Mouse (Mus musculus): ENCODE results near the gene Dock10.

Dock10 gene

GRCm38 (mm10) chr1:80730174-80730573 lies 28.2 kb downstream of the Dock10 start:
- DNase-seq (ENCODE audit: extremely low read depth, low read depth, low spot score): no peak

GRCm38 (mm10) chr1:80728183-80728582 lies 30.1 kb downstream of the Dock10 start:
- no peak for DNase-seq (ENCODE audit: extremely low read depth, low read depth, low spot score)

- DNase-seq (ENCODE audit: extremely low read depth, low read depth, low spot score): no peak
These were observed 30.9 kb downstream of the Dock10 start for GRCm38 (mm10) chr1:80727403-80727802.

- DNase-seq (ENCODE audit: extremely low read depth, low read depth, low spot score): no peak
These were observed 35.7 kb downstream of the Dock10 start for GRCm38 (mm10) chr1:80722647-80723046.

- no peak for DNase-seq (ENCODE audit: extremely low read depth, low read depth, low spot score)
These were observed 36.3 kb downstream of the Dock10 start for GRCm38 (mm10) chr1:80722001-80722400.

- no peak for DNase-seq (ENCODE audit: extremely low read depth, low read depth, low spot score)
These were observed 37.1 kb downstream of the Dock10 start for GRCm38 (mm10) chr1:80721181-80721580.

- DNase-seq (ENCODE audit: extremely low read depth, low read depth, low spot score): no peak
These were observed 38.2 kb downstream of the Dock10 start for GRCm38 (mm10) chr1:80720146-80720545.

- no peak for DNase-seq (ENCODE audit: extremely low read depth, low read depth, low spot score)
These were observed 38.9 kb downstream of the Dock10 start for GRCm38 (mm10) chr1:80719436-80719835.

- no peak for DNase-seq (ENCODE audit: extremely low read depth, low read depth, low spot score)
These were observed 39.7 kb downstream of the Dock10 start for GRCm38 (mm10) chr1:80718666-80719065.

- no peak for DNase-seq (ENCODE audit: extremely low read depth, low read depth, low spot score)
These were observed 42.4 kb downstream of the Dock10 start for GRCm38 (mm10) chr1:80715917-80716316.

GRCm38 (mm10) chr1:80713920-80714319 lies 44.4 kb downstream of the Dock10 start:
- no peak for DNase-seq (ENCODE audit: extremely low read depth, low read depth, low spot score)

GRCm38 (mm10) chr1:80710607-80711261 lies 47.6 kb downstream of the Dock10 start:
- no peak for DNase-seq (ENCODE audit: extremely low read depth, low read depth, low spot score)

GRCm38 (mm10) chr1:80710097-80710541 lies 48.2 kb downstream of the Dock10 start:
- DNase-seq (ENCODE audit: extremely low read depth, low read depth, low spot score): no peak

GRCm38 (mm10) chr1:80709299-80709698 lies 49.0 kb downstream of the Dock10 start:
- no peak for DNase-seq (ENCODE audit: extremely low read depth, low read depth, low spot score)

GRCm38 (mm10) chr1:80703279-80703678 lies 55.0 kb downstream of the Dock10 start:
- no peak for DNase-seq (ENCODE audit: extremely low read depth, low read depth, low spot score)

- DNase-seq (ENCODE audit: extremely low read depth, low read depth, low spot score): no peak
These were observed 82.2 kb downstream of the Dock10 start for GRCm38 (mm10) chr1:80676004-80676673.

- DNase-seq (ENCODE audit: extremely low read depth, low read depth, low spot score): no peak
These were observed 86.6 kb downstream of the Dock10 start for GRCm38 (mm10) chr1:80671730-80672129.

GRCm38 (mm10) chr1:80671056-80671455 lies 87.3 kb downstream of the Dock10 start:
- no peak for DNase-seq (ENCODE audit: extremely low read depth, low read depth, low spot score)

- DNase-seq (ENCODE audit: extremely low read depth, low read depth, low spot score): no peak
These were observed 87.9 kb downstream of the Dock10 start for GRCm38 (mm10) chr1:80670387-80670786.

GRCm38 (mm10) chr1:80665761-80666160 lies 92.6 kb downstream of the Dock10 start:
- DNase-seq (ENCODE audit: extremely low read depth, low read depth, low spot score): no peak

GRCm38 (mm10) chr1:80665161-80665560 lies 93.2 kb downstream of the Dock10 start:
- no peak for DNase-seq (ENCODE audit: extremely low read depth, low read depth, low spot score)

Data from fat pad, adult 2 months (tissue).